Mouse (Mus musculus): ENCODE measurements around the gene Fhl5. TPM values are rescaled to one million over a fixed set of nuclear protein-coding genes. Genes with fewer than 3 reads are reported as not detected.

Gene Fhl5
- polyA plus RNA-seq, 1 experiment from 2014 or later = not detected

DNA sequence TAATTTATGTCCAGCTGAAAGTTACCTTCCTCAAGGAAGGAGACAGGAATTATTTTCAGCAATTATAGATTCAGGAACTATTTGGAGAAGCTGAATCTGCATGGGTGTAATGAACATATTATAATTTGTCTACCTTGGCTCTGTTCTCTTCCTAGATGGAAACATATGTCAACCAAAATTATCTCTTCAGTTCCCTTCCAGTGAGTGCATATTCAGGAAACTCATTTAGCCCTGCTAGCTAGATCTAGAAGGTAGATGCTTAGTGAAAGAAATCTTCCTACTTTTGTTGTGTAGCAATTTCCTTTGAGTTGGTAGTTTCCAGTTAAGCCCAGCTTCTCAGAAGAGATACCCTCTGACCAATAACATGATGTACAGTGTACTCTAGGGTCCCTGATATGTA is 20.7 kb downstream of the Fhl5 start:
- no peak overlapping the region for H3K4me3 ChIP-seq
- no peak for ATAC-seq
- no peaks in the 10 kb centered on the region for H3K36me3 ChIP-seq (ENCODE audit: poor library complexity, severe bottlenecking)
- H3K27ac ChIP-seq = no peak overlapping the region
- H3K4me2 ChIP-seq = no peak overlapping the region
- no peaks in the 10 kb centered on the region for H3K27me3 ChIP-seq
- H3K9me3 ChIP-seq (replicated peaks) = no peaks in the 10 kb centered on the region
- no peak overlapping the region for H3K9ac ChIP-seq
- no peaks in the 10 kb centered on the region for H3K4me1 ChIP-seq

DNA sequence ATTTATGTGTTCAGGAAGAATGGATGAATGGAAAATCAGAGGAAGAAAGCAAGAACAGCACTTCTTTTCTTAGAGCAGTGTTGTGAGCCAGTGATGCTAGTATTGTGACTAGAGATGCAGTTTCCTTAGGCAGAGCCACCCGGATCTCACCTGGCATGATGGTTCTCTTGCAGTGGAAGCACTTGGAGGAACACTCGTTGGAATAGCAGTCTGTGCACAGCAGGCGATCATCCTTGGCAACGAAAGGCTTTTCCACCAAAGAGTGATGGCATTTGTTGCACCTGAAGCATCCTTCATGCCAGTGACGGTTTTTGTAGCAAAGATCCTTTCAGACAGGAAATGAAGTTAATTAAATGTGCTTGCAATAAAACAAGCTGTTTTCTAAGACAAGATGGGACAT is 29.2 kb downstream of the Fhl5 start:
- Histone ChIP-seq H3K4me2 (no peak overlapping the region), H3K9me3 (replicated peaks) (no peaks in the 10 kb centered on the region), H3K36me3 (ENCODE audit: poor library complexity, severe bottlenecking) (no peaks in the 10 kb centered on the region), H3K4me3 (no peak overlapping the region), H3K27me3 (no peaks in the 10 kb centered on the region), H3K4me1 (no peaks in the 10 kb centered on the region), H3K9ac (no peak overlapping the region), H3K27ac (no peak overlapping the region)
- ATAC-seq = no peak
- 54% methylated on average over 5 of the region's 5 CpGs for WGBS

DNA sequence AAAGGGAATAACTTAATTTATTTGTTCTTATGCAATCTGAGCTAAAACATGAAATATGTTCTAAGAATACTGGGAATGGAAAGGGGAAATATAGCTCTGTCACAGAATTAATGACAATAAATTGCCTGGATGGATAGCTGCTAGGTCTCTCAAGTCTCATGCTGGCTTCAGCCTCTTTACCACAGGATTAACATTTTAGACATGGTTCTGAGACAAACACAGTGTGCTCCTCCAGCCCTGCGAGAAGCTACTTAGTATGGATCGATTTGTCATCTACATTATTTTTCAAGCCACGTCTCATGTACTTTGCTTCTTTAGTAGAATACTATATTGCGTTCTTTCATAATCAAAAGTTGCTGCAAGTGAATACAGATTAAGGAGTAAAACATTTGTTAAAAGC is 36.5 kb downstream of the Fhl5 start:
- H3K36me3 ChIP-seq (ENCODE audit: poor library complexity, severe bottlenecking) = no peaks in the 10 kb centered on the region
- WGBS = 74% methylated on average over 4 of the region's 4 CpGs
- H3K27me3 ChIP-seq = no peaks in the 10 kb centered on the region
- H3K4me2 ChIP-seq = no peak overlapping the region
- H3K4me1 ChIP-seq = no peaks in the 10 kb centered on the region
- H3K9me3 ChIP-seq (replicated peaks) = no peaks in the 10 kb centered on the region
- H3K4me3 ChIP-seq = no peak overlapping the region
- H3K9ac ChIP-seq = no peak overlapping the region
- ATAC-seq = no peak
- H3K27ac ChIP-seq = no peak overlapping the region

DNA sequence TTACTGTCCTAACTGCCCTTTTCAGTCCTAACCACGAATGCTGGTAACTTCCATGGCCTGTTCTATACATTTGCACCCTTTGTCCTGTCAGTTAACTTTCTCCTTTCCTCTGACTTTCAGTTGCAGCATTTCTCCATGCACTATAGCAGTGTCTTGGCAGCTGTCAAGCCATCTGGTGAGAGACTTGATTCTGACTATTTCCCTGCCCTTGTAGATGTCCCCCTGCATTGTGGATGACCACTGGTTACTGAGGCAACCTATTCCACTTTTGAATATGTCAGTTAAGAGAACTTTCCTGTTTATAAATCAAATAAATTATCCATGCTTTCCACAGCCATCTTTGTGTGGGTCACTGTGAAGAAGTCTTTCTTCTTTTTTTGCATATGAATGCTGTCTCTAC is 45.4 kb downstream of the Fhl5 start:
- no peak overlapping the region for H3K9ac ChIP-seq
- H3K36me3 ChIP-seq (ENCODE audit: poor library complexity, severe bottlenecking) = no peaks in the 10 kb centered on the region
- no peaks in the 10 kb centered on the region for H3K4me1 ChIP-seq
- no peak overlapping the region for H3K27ac ChIP-seq
- no peaks in the 10 kb centered on the region for H3K27me3 ChIP-seq
- no peak for ATAC-seq
- H3K4me2 ChIP-seq = no peak overlapping the region
- H3K4me3 ChIP-seq = no peak overlapping the region
- WGBS = 86% methylated on average over 1 of the region's 1 CpGs
- H3K9me3 ChIP-seq (replicated peaks) = no peaks in the 10 kb centered on the region

DNA sequence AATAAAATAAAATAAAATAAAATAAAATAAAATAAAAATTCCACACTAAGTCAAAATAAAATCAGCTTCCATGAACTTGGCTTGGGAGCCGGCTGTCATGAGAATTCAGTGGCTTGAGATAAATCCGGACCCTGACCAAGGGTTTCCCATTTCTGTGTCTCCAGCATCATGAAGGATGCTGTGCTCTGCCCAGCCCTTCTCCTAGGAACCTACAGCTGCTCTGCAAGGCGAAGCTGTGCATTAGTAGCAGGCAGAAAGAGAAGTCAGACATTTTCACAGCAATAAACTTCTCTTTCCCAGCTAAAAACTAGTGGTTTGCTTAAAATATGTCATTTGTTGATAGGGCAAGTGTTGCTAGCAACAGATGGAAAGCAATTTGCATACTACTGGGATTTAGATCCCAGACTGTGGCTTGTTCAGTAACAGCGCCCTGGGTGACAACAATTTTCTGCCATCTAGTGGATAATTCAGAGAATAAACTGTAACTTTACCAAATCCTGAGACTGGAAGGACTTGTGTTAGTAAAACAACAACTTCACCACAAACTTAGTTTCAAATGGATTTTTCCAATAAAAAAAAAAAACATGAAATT is 63.0 kb downstream of the Fhl5 start:
- Histone ChIP-seq H3K9ac (no peak overlapping the region), H3K4me3 (no peak overlapping the region), H3K9me3 (replicated peaks) (no peaks in the 10 kb centered on the region), H3K36me3 (ENCODE audit: poor library complexity, severe bottlenecking) (no peaks in the 10 kb centered on the region), H3K4me1 (no peaks in the 10 kb centered on the region), H3K4me2 (no peak overlapping the region), H3K27ac (no peak overlapping the region), H3K27me3 (no peaks in the 10 kb centered on the region)
- 72% methylated on average over 4 of the region's 4 CpGs for WGBS
- peak; percentile 88 for ATAC-seq

Other genes starting within 250 kb of the Fhl5 start
- 36.2 and 38.4 TPM in 2 replicates for gene Ufl1, start 38.9 kb upstream of the Fhl5 start, polyA plus RNA-seq (2015; fragmentation: Nextera tagmentation; extraction: Ambion mirVana)

Measured in forebrain, embryonic 13.5 days (tissue).